Mouse (Mus musculus) liver, adult 2 months (tissue): ENCODE data around the gene Axin1. TPM values are rescaled to one million over a fixed set of nuclear protein-coding genes. Genes with fewer than 3 reads are reported as not detected.

Experiments
- DNase-seq: peaks from one replicate; pipeline ENCODE4 v3.0.0-alpha.2; 2011; ENCODE audit warnings: low read depth, low spot score; ENCODE audit errors: extremely low read depth
- H3K27ac ChIP-seq: fragments of 200-500 bp; replicated peaks from 2 replicates; pipeline ENCODE4 v1.5.1; 2012; ENCODE audit warnings: low read depth, mild to moderate bottlenecking, control low read depth, inconsistent platforms, low read length; ENCODE audit not compliant: insufficient read depth
- H3K27me3 ChIP-seq: fragments of 200-500 bp; 2 replicates; pipeline ENCODE4 v1.6.1; 2012; ENCODE audit warnings: mild to moderate bottlenecking, moderate library complexity, low read length, inconsistent platforms; ENCODE audit not compliant: control insufficient read depth, insufficient read depth
- H3K36me3 ChIP-seq: fragments of 200-500 bp; 2 replicates; pipeline ENCODE4 v1.6.1; 2012; ENCODE audit warnings: low read length, inconsistent platforms; ENCODE audit not compliant: control insufficient read depth, insufficient read depth
- H3K4me1 ChIP-seq: fragments of 200-500 bp; 2 replicates; pipeline ENCODE4 v1.6.1; 2011; ENCODE audit warnings: low read length; ENCODE audit not compliant: control insufficient read depth, insufficient read depth
- H3K4me3 ChIP-seq: fragments of 200-500 bp; 2 replicates; pipeline ENCODE4 v1.5.1; 2011; ENCODE audit warnings: low read depth, mild to moderate bottlenecking, control low read depth, low read length, moderate library complexity; ENCODE audit not compliant: insufficient read depth
- H3K79me2 ChIP-seq: fragments of 200-500 bp; 2 replicates; pipeline ENCODE4 v1.6.1; 2012; ENCODE audit warnings: inconsistent platforms, mild to moderate bottlenecking, low read length, moderate library complexity; ENCODE audit not compliant: control insufficient read depth, insufficient read depth
- H3K9ac ChIP-seq: fragments of 200-500 bp; 2 replicates; pipeline ENCODE4 v1.6.1; 2012; ENCODE audit warnings: low read depth, mild to moderate bottlenecking, control low read depth, inconsistent platforms, low read length
- CTCF ChIP-seq: fragments of 200-500 bp; IDR thresholded peaks from 2 replicates; pipeline ENCODE4 v1.5.1; 2011; ENCODE audit warnings: low read depth, low read length, control low read depth
- POLR2A ChIP-seq: fragments of 200-500 bp; IDR thresholded peaks from 2 replicates; pipeline ENCODE4 v1.6.1; 2011; ENCODE audit warnings: low read length, control low read depth; ENCODE audit not compliant: insufficient read depth; ENCODE audit errors: extremely low read depth
- WGBS: fragments of 180-500 bp; shearing (Covaris S2); methylation state at CpG from one replicate; pipeline ENCODE4 v1.1.7; 2018; 5-methylcytosine and 5-hydroxymethylcytosine counted together
- polyA plus RNA-seq: library from polyadenylated mRNA; depleted of rRNA; stranded (reverse); fragments of >200 nt; gene quantifications from 2 replicates; pipeline ENCODE4 v1.2.3, GENCODE M21; 2012
- total RNA-seq: library from RNA; depleted of rRNA; stranded (reverse); fragments of >200 nt; gene quantifications from 2 replicates; pipeline ENCODE4 v1.2.3, GENCODE M21; 2014

The Axin1 gene
- total and polyA plus RNA-seq, 2 experiments = 8.4 to 8.9 TPM

DNA sequence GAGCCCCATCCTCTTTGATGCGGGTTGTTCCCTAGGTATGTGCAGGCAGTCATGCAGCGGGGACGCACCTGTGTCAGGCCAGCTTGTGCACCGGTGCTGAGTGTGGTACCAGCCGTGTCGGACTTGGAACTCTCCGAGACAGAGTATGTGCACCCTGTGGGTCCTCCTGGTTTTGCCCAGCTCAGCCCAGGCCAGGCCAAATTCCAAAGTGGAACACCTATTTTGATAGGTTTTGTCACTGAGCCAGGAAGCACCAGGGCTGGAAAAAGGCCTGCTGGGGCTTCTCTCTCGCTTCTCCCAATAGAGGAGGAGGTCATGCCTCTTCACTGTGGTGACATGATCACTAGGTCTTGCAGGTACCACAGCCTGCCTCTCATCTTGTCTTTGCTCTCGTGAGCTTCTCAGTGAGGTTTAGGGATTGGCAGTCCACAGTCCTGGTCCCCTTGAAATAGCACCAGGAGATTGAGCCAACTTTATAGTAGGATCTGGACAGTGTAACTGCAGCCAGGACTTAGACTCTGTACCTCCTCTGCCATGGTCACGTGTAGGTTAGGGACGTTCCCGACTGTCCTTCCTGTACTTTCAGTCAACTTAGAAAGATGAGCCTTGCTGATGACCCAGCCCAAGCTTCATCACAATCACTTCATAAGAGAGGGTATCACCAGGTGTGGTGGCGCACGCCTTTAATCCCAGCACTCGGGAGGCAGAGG, 54.1 kb downstream of the Axin1 start:
- WGBS = 92% methylated on average over 15 of the region's 15 CpGs
- Histone ChIP-seq H3K9ac (no peak overlapping the region), H3K27ac (no peak overlapping the region), H3K36me3 (peaks cover 14% of the 10 kb centered on the region), H3K27me3 (no peaks in the 10 kb centered on the region), H3K4me1 (no peaks in the 10 kb centered on the region), H3K79me2 (no peaks in the 10 kb centered on the region), H3K4me3 (no peak overlapping the region)
- TF ChIP-seq CTCF (no peak), POLR2A (no peak)
- DNase-seq = no peak

- TF ChIP-seq CTCF = no peak
- TF ChIP-seq POLR2A = no peak
- H3K4me1 ChIP-seq = no peaks in the 10 kb centered on the region
- H3K36me3 ChIP-seq = no peaks in the 10 kb centered on the region; the same call in 1 of the 2 replicates
- 66% methylated on average over 4 of the region's 4 CpGs for WGBS
- no peaks in the 10 kb centered on the region for H3K79me2 ChIP-seq
- peaks cover 15% of the 10 kb centered on the region; the same call in 1 of the 2 replicates for H3K27me3 ChIP-seq
- H3K4me3 ChIP-seq = no peak within 1 kb of the TSS
- no peak for DNase-seq
- no peak within 1 kb of the TSS for H3K27ac ChIP-seq
- no peak within 1 kb of the TSS for H3K9ac ChIP-seq
These were observed 60.4 kb downstream of the Axin1 start, which contains the start of gene Pdia2 for GRCm38 (mm10) chr17:26198892-26199291. TSS of gene Pdia2 (minus strand) at chr17:26199087.

DNA sequence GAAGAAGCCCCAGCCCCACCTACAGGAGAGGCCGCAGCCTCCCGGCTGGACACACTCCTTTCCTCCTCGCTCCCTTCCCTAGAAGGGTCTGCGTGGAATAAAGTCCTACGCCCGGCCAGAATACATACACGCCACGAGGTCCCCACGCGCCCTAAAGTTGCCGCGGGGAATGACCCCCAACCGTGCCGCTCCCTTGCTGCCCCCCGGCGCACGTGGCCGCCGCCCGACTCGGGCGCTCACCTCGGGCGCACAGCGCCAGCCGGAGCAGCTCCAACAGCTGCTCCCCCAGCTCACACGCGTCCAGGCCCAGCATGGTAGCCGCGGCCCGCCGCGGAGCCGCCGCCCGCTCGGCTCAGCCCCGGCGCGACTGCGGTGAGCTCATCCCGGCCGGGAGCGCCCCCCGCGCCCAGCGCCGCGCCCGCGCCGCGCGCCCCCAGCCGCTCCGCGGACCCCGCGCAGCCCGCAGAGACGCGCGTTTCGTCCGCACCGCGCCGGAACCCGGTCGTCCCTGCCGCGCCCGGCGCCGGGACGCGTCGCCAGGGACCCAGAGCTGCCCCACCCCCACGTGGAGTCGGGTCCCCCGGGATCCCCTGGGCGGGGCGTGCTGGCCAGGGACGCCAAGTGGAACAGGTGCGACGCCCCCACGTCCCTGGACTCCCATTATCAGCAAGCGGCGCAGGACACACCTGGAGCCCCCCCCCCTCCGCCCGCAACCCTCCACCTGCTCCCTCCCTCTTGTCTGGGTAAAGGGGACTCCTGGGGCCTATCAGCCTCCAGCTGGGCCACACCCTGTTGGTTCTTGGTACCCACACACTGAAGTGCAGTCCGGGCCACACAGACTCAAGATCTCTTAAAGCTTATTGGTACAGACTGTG, 62.6 kb downstream of the Axin1 start:
- Histone ChIP-seq H3K79me2 (no peaks in the 10 kb centered on the region), H3K9ac (no peak overlapping the region), H3K27ac (no peak overlapping the region), H3K4me3 (no peak overlapping the region), H3K4me1 (no peaks in the 10 kb centered on the region), H3K36me3 (no peaks in the 10 kb centered on the region), H3K27me3 (peaks cover 15% of the 10 kb centered on the region; the same call in 1 of the 2 replicates)
- TF ChIP-seq CTCF (no peak), POLR2A (no peak)
- 3% methylated on average over 88 of the region's 92 CpGs for WGBS
- DNase-seq = no peak

DNA sequence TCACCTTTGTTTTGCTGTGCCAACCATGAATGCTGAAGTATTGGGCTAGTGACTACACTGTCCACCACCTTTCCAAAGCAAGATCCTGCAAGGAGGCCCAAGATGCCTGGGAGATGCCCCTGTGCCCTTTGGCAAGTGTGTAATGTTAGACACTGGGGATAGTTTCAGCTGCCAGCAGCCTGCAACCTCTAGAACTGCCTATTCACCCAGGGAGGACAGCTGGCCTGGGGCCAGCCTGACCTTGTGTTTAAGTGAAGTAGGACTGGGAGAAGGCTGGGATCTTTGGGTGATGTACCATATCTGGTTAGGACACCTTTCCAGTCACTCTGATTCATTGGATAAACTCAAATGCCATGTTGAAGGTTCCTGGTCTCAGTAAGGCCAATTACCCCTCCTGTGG, 63.5 kb downstream of the Axin1 start:
- Histone ChIP-seq H3K4me3 (no peak overlapping the region), H3K27ac (no peak overlapping the region), H3K36me3 (no peaks in the 10 kb centered on the region), H3K9ac (no peak overlapping the region), H3K79me2 (no peaks in the 10 kb centered on the region), H3K4me1 (no peaks in the 10 kb centered on the region), H3K27me3 (peaks cover 15% of the 10 kb centered on the region; the same call in 1 of the 2 replicates)
- no peak for TF ChIP-seq CTCF
- no peak for TF ChIP-seq POLR2A
- DNase-seq = no peak

DNA sequence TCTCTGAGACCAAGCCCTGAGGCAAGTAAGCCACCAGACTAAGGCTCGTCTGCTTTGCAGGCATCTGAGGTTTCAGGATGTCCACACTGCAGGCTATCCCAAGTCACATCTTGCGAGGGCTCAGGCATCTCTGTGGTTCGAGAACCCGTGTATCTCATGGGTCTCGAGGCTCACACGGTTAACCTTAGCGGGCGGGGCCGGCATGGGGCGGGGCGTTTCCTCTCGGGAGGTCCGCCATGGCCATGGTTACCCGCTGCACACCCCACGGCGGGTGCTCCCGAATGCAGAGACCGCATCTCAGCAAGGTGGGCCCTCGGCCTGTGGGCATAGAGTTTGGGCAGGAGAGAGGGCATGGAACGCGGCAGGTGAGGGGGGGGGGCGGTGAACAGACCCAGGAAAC, 64.2 kb downstream of the Axin1 start, which contains the start of gene Rgs11:
Gene Rgs11, plus strand, starts transcription at position 215 of the 400 bp plus-strand sequence.
- 4% methylated on average over 22 of the region's 22 CpGs for WGBS
- Histone ChIP-seq H3K4me1 (no peaks in the 10 kb centered on the region), H3K27me3 (peaks cover 15% of the 10 kb centered on the region; the same call in 1 of the 2 replicates), H3K27ac (no peak within 1 kb of the TSS), H3K79me2 (no peaks in the 10 kb centered on the region), H3K4me3 (peak within 1 kb of the TSS; percentile 52; the same call in 1 of the 2 replicates), H3K36me3 (no peaks in the 10 kb centered on the region), H3K9ac (no peak within 1 kb of the TSS)
- no peak for DNase-seq
- TF ChIP-seq CTCF (no peak), POLR2A (no peak)
